20 mouse cellular contexts compared by ENCODE assay signal in genomic region chr11:103688980-103689378, GRCm38 (mm10). TPM values are rescaled to one million over a fixed set of nuclear protein-coding genes. Genes with fewer than 3 reads are reported as not detected.
A peak's percentile ranks its signal among the peaks of the same experiment; 100 is the strongest.
DNase-seq lines count a peak whose midpoint lies in the region; ATAC-seq and TF ChIP-seq lines count a peak whose summit lies in the region.
"Had no signal": no experiment of that assay in that cellular context is flagged by ENCODE, and none has a peak within 500 bp of the region (broad histone marks: within the 10 kb centered on the region; RNA-seq: fewer than 3 reads in every experiment).

No protein-coding gene starts in this region.

- in situ Hi-C loops in ES-E14 (cut with MboI; ENCODE audit: low sequenced_read_pairs in 2 of 2, unreplicated experiment in 2 of 2) = no loop called here

- no peak for TF ChIP-seq CTCF in intestine, postnatal 0 days (IDR thresholded peaks at IDR 0.05; ENCODE audit: low read depth)

- 0 out of 2 replicates have a peak, but pooled peaks cover 4% of the 10 kb centered on the region for H3K4me1 ChIP-seq in intestine, postnatal 0 days (replicated peaks; ENCODE audit: control insufficient read depth, insufficient read depth, low read length)
- H3K4me1 ChIP-seq in intestine, embryonic 16.5 days (ENCODE audit: control insufficient read depth, insufficient read depth, low read length) = peaks cover 7% of the 10 kb centered on the region; the same call in 1 of the 2 replicates
- H3K4me1 ChIP-seq in ES-E14 (ENCODE audit: control insufficient read depth in 2 of 2, insufficient read depth in 2 of 2, low read length in 2 of 2, poor library complexity in 1 of 2) = peaks cover 0 to 4% of the 10 kb centered on the region in 2 experiments; a peak in 1 of 4 replicates

- no peak overlapping the region for H3K9ac ChIP-seq in intestine, postnatal 0 days (ENCODE audit: low read depth, low read length)
- no peak overlapping the region for H3K9ac ChIP-seq in intestine, embryonic 16.5 days (ENCODE audit: low read depth, low read length)
- H3K9ac ChIP-seq in ES-E14 (ENCODE audit: insufficient read depth, low read depth, low read length, poor library complexity, severe bottlenecking) = no peak overlapping the region
- H3K9ac ChIP-seq: liver, embryonic 13.5 days had no signal

- H3K36me3 ChIP-seq in intestine, postnatal 0 days (ENCODE audit: control insufficient read depth, insufficient read depth) = peaks cover 47% of the 10 kb centered on the region
- H3K36me3 ChIP-seq in intestine, embryonic 16.5 days (ENCODE audit: control insufficient read depth, insufficient read depth, low read length) = peaks cover 6% of the 10 kb centered on the region; the same call in 1 of the 2 replicates
- peaks cover 22% of the 10 kb centered on the region for H3K36me3 ChIP-seq in ES-E14 (ENCODE audit: control insufficient read depth, insufficient read depth, low read length, poor library complexity, severe bottlenecking)

- H3K27me3 ChIP-seq in intestine, postnatal 0 days (replicated peaks; ENCODE audit: control insufficient read depth, insufficient read depth, low read length) = no peaks in the 10 kb centered on the region
- no peaks in the 10 kb centered on the region for H3K27me3 ChIP-seq in intestine, embryonic 16.5 days (replicated peaks; ENCODE audit: control insufficient read depth, insufficient read depth, low read length)
- H3K27me3 ChIP-seq: liver, embryonic 13.5 days had no signal

- DNase-seq in adrenal gland, adult (ENCODE audit: inconsistent age in 2 of 2, low spot score in 1 of 2) = peak; percentile 28 to 48
- DNase-seq in adrenal gland, postnatal 4 days (ENCODE audit: low spot score in 2 of 2) = no peak
- no peak for DNase-seq in ES-E14 (ENCODE audit: low read depth, low spot score)
- DNase-seq in embryo, embryonic 10.5 days (ENCODE audit: low spot score) = peak; percentile 29
- no peak for DNase-seq in neural tube, embryonic 10.5 days (ENCODE audit: extremely low spot score, low spot score)
- no peak for DNase-seq in thymus, postnatal 14 days
- DNase-seq: adrenal gland, postnatal 36 days; cerebellum, adult 18-20 months; liver, embryonic 13.5 days; lung, postnatal 10 days; right cerebral cortex, adult 18-20 months; thymus, adult 18-20 months had no signal

- H3K4me3 ChIP-seq in intestine, postnatal 0 days (ENCODE audit: low read depth, low read length) = no peak overlapping the region
- H3K4me3 ChIP-seq in intestine, embryonic 16.5 days (ENCODE audit: low read length) = no peak overlapping the region
- H3K4me3 ChIP-seq in ES-E14 (ENCODE audit: insufficient read depth in 1 of 2, low read depth in 1 of 2, low read length in 2 of 2, poor library complexity in 1 of 2, severe bottlenecking in 1 of 2) = no peak overlapping the region
- H3K4me3 ChIP-seq: liver, embryonic 13.5 days had no signal

- no peaks in the 10 kb centered on the region for H3K9me3 ChIP-seq in intestine, postnatal 0 days (ENCODE audit: control insufficient read depth)
- no peaks in the 10 kb centered on the region for H3K9me3 ChIP-seq in intestine, embryonic 16.5 days (ENCODE audit: control insufficient read depth, low read length)
- H3K9me3 ChIP-seq in ES-E14 (ENCODE audit: control insufficient read depth, insufficient read depth, low read depth, low read length) = no peaks in the 10 kb centered on the region
- H3K9me3 ChIP-seq: liver, embryonic 13.5 days had no signal

- 34% methylated on average over 3 of the region's 3 CpGs for whole genome bisulfite sequencing in intestine, postnatal 0 days
- WGBS in intestine, embryonic 16.5 days = 34% methylated on average over 3 of the region's 3 CpGs

- H3K4me2 ChIP-seq in intestine, postnatal 0 days (replicated peaks; ENCODE audit: low read depth) = no peak overlapping the region
- H3K4me2 ChIP-seq in intestine, embryonic 16.5 days (ENCODE audit: low read depth, low read length) = no peak overlapping the region
- H3K4me2 ChIP-seq: liver, embryonic 13.5 days had no signal

- ATAC-seq in intestine, postnatal 0 days = no peak
- ATAC-seq in intestine, embryonic 16.5 days = no peak
- ATAC-seq: inflammation-experienced regulatory T-cells, adult 6 months had no signal

- H3K27ac ChIP-seq in intestine, postnatal 0 days (ENCODE audit: low read depth, low read length) = peak overlapping the region; percentile 60
- no peak overlapping the region for H3K27ac ChIP-seq in intestine, embryonic 16.5 days (ENCODE audit: low read length)
- H3K27ac ChIP-seq in ES-E14 (ENCODE audit: insufficient read depth, low read depth, low read length, poor library complexity, severe bottlenecking) = no peak overlapping the region
- H3K27ac ChIP-seq: liver, embryonic 13.5 days had no signal

TF ChIP-seq in ES-E14, 5 proteins besides CTCF, POLR2A, EP300 and RAD21:
- 0 out of 2 replicates have a peak, but pooled peaks have one; percentile 10 for TF ChIP-seq MAFK (IDR thresholded peaks at IDR 0.05; ENCODE audit: insufficient read depth, low read depth, low read length)
- TF ChIP-seq CHD2 (IDR thresholded peaks at IDR 0.05; ENCODE audit: low read depth, low read length) = no peak
- no peak for TF ChIP-seq ZNF384 (IDR thresholded peaks at IDR 0.05; ENCODE audit: low read depth, low read length)

RNA-seq across cellular contexts. Expression of gene Gosr2, which starts 8.7 kb away (rescaled TPM):
- 10 to 100 TPM; 83.7 to 86.7 TPM for total RNA-seq in adrenal gland, postnatal 4 days (2021)
- 106 and 113 TPM in 2 replicates for polyA plus RNA-seq in intestine, postnatal 0 days (2015; fragmentation: Nextera tagmentation; extraction: Ambion mirVana)
- polyA plus RNA-seq in intestine, embryonic 16.5 days (2015; fragmentation: Nextera tagmentation; extraction: Ambion mirVana) = 73.3 and 76.3 TPM in 2 replicates
- total RNA-seq in ES-E14 (2012; rRNA removed) = 47.6 and 70.2 TPM in 2 replicates

RNA-seq across cellular contexts. Expression of gene Rprml, which starts 39.6 kb away (rescaled TPM):
- total RNA-seq in adrenal gland, postnatal 4 days (2021) = under 1 TPM in 1 of 2 experiments, not detected in 1; 0.31 TPM
- 2.3 and 3.7 TPM in 2 replicates for polyA plus RNA-seq in intestine, postnatal 0 days (2015; fragmentation: Nextera tagmentation; extraction: Ambion mirVana)
- polyA plus RNA-seq in intestine, embryonic 16.5 days (2015; fragmentation: Nextera tagmentation; extraction: Ambion mirVana) = 0.44 and 0.81 TPM in 2 replicates
- 0.49 and 0.63 TPM in 2 replicates for total RNA-seq in ES-E14 (2012; rRNA removed)
- total RNA-seq: MEL had no signal
- polyA plus RNA-seq: inflammation-experienced regulatory T-cells, adult 6 months; liver, embryonic 13.5 days had no signal

RNA-seq across cellular contexts. Expression of gene Lyzl6, which starts 50.3 kb away (rescaled TPM):
- not detected for total RNA-seq in adrenal gland, postnatal 4 days (2021)
- not detected in 2 replicates for polyA plus RNA-seq in intestine, postnatal 0 days (2015; fragmentation: Nextera tagmentation; extraction: Ambion mirVana)
- polyA plus RNA-seq in intestine, embryonic 16.5 days (2015; fragmentation: Nextera tagmentation; extraction: Ambion mirVana) = not detected in 2 replicates
- total RNA-seq in ES-E14 (2012; rRNA removed) = not detected in 2 replicates
- total RNA-seq: adrenal gland, postnatal 36 days; layer of hippocampus, adult 8-10 months; left cerebral cortex, postnatal 10 days; MEL; midbrain, postnatal 0 days had no signal
- polyA plus RNA-seq: inflammation-experienced regulatory T-cells, adult 6 months; liver, embryonic 13.5 days; midbrain, postnatal 0 days; neural tube, embryonic 14.5 days had no signal

Comparison
In these comparisons a context has a peak if more than half of its experiments do, and no peak if none do; other contexts are left out.
1. DNase-seq: peak in adrenal gland, adult (2 of 2) and embryo, embryonic 10.5 days (single experiment); none in adrenal gland, postnatal 4 days (0 of 2), ES-E14 (single experiment), neural tube, embryonic 10.5 days (single experiment) and thymus, postnatal 14 days (single experiment).